Mouse (Mus musculus) thymus, adult 2 months (tissue): ENCODE results near the gene Lrrc51. TPM values are rescaled to one million over a fixed set of nuclear protein-coding genes. Genes with fewer than 3 reads are reported as not detected.

ENCODE experiments used
- DNase-seq: peaks from one replicate; pipeline ENCODE4 v3.0.0; 2021
- H3K27ac ChIP-seq: fragments of 200-500 bp; 2 replicates; pipeline ENCODE4 v1.5.1; 2012; ENCODE audit warnings: low read length, control low read depth; ENCODE audit not compliant: control insufficient read depth, insufficient read depth
- H3K27me3 ChIP-seq: fragments of 200-500 bp; 2 replicates; pipeline ENCODE4 v1.6.1; 2012; ENCODE audit warnings: mild to moderate bottlenecking, low read length, moderate library complexity, mixed read lengths; ENCODE audit not compliant: control insufficient read depth, insufficient read depth
- H3K36me3 ChIP-seq: fragments of 200-500 bp; 2 replicates; pipeline ENCODE4 v1.6.1; 2012; ENCODE audit warnings: mild to moderate bottlenecking, low read length, moderate library complexity; ENCODE audit not compliant: control insufficient read depth, insufficient read depth
- H3K4me1 ChIP-seq: fragments of 200-500 bp; replicated peaks from 2 replicates; pipeline ENCODE4 v1.6.1; 2012; ENCODE audit warnings: low read length; ENCODE audit not compliant: control insufficient read depth, insufficient read depth
- H3K4me3 ChIP-seq: fragments of 200-500 bp; 2 replicates; pipeline ENCODE4 v1.5.1; 2012; ENCODE audit warnings: mild to moderate bottlenecking, low read length, control low read depth, moderate library complexity; ENCODE audit not compliant: control insufficient read depth, insufficient read depth
- CTCF ChIP-seq: fragments of 200-500 bp; IDR thresholded peaks from 2 replicates; pipeline ENCODE4 v1.5.1; 2012; ENCODE audit warnings: mild to moderate bottlenecking, control low read depth, low read length, moderate library complexity, borderline replicate concordance; ENCODE audit not compliant: control insufficient read depth, poor library complexity, insufficient read depth; ENCODE audit errors: extremely low read depth
- POLR2A ChIP-seq: fragments of 200-500 bp; IDR thresholded peaks from 2 replicates; pipeline ENCODE4 v1.6.1; 2012; ENCODE audit warnings: mild to moderate bottlenecking, low read length, control low read depth, moderate library complexity; ENCODE audit not compliant: control insufficient read depth, poor library complexity, insufficient read depth; ENCODE audit errors: extremely low read depth
- WGBS: fragments of 180-500 bp; shearing (Covaris S2); methylation state at CpG from one replicate; pipeline ENCODE4 v1.1.7; 2018; 5-methylcytosine and 5-hydroxymethylcytosine counted together
- polyA plus RNA-seq: library from polyadenylated mRNA; depleted of rRNA; stranded (reverse); fragments of >200 nt; gene quantifications from 2 replicates; pipeline ENCODE4 v1.2.3, GENCODE M21; 2012

Gene Lrrc51
- polyA plus RNA-seq, 1 experiment = 6.2 TPM

DNA sequence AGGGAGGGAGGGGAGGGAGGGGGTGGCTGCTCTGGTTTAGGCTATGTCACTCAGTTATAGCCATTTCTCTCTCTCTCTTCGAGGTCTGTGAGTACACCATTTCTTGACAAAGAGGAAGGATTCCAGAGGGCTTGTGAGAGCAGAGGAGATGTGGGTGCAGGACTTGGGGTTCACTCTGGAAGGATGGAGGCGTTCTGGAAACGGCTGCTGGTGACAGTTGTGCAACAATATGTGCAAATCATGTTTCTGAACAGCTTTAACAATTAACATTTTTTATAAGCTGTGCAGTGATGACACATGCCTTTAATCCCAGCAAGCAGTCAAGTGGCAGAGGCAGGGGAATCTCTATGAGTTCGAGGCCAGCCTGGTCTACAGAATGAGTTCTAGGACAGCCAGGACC lies 52.8 kb downstream of the Lrrc51 start:
- no peak overlapping the region for H3K4me3 ChIP-seq
- H3K36me3 ChIP-seq = no peaks in the 10 kb centered on the region
- WGBS = 76% methylated on average over 4 of the region's 4 CpGs
- H3K27me3 ChIP-seq = no peaks in the 10 kb centered on the region
- no peaks in the 10 kb centered on the region for H3K4me1 ChIP-seq
- no peak for DNase-seq
- TF ChIP-seq POLR2A = no peak
- TF ChIP-seq CTCF = no peak
- no peak overlapping the region for H3K27ac ChIP-seq

DNA sequence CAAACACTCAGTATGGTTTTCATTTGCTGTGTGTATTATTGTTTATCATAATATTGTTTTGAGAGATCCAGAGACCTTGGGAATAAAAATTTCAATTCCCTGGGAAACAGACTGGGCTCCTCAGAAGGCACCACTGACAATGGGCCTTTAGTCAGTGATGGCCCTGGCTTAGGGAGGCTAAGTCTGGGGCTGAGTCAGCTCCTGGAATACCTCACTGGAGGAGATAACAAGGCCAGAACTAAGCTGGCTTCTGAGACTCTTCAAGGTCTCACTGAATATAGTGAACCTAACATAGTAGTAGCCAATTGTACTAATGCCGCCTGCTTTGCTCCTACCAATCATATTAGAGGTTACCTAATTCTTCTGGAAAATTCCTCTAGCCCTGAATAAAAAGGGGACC lies 57.7 kb downstream of the Lrrc51 start:
- Histone ChIP-seq H3K36me3 (no peaks in the 10 kb centered on the region), H3K27ac (no peak overlapping the region), H3K4me3 (no peak overlapping the region), H3K27me3 (no peaks in the 10 kb centered on the region), H3K4me1 (no peaks in the 10 kb centered on the region)
- WGBS = 94% methylated on average over 1 of the region's 1 CpGs
- no peak for TF ChIP-seq POLR2A
- TF ChIP-seq CTCF = no peak
- no peak for DNase-seq

GRCm38 (mm10) chr7:101871296-101871695 lies 62.4 kb downstream of the Lrrc51 start:
- Histone ChIP-seq H3K36me3 (no peaks in the 10 kb centered on the region), H3K4me3 (no peak overlapping the region), H3K27ac (no peak overlapping the region), H3K4me1 (no peaks in the 10 kb centered on the region), H3K27me3 (no peaks in the 10 kb centered on the region)
- TF ChIP-seq CTCF = no peak
- no peak for TF ChIP-seq POLR2A
- no peak for DNase-seq
- WGBS = 87% methylated on average over 3 of the region's 3 CpGs

DNA sequence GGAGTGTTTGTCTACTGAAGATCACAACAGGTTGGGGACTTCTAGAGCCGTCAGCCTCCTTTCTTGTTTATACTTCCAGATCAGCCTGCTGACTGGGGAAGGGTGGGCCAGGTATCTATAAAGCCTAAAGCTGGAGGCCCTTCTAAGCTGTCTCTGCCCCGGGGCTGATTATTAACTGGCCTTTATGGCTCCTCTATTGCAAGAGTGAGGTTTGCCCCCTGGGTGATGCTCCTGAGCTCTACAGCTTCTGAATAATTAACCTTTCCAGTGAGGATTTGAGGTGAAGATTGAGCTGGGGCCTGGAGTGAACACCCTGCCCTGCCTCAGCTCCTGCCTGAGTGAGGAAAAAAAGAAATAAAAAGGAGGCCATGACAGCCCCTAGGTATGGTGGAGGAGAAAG lies 63.1 kb downstream of the Lrrc51 start, which contains the start of gene Folr1:
Gene Folr1 (minus strand): TSS at position 160 of the 400 bp plus-strand sequence.
- Histone ChIP-seq H3K27ac (no peak within 1 kb of the TSS), H3K27me3 (no peaks in the 10 kb centered on the region), H3K4me1 (no peaks in the 10 kb centered on the region), H3K36me3 (no peaks in the 10 kb centered on the region), H3K4me3 (no peak within 1 kb of the TSS)
- no peak for DNase-seq
- WGBS = 90% methylated on average over 2 of the region's 2 CpGs
- no peak for TF ChIP-seq CTCF
- TF ChIP-seq POLR2A = no peak

- TF ChIP-seq POLR2A = no peak
- WGBS = 96% methylated on average over 7 of the region's 7 CpGs
- no peaks in the 10 kb centered on the region for H3K36me3 ChIP-seq
- no peak overlapping the region for H3K27ac ChIP-seq
- no peak overlapping the region for H3K4me3 ChIP-seq
- no peaks in the 10 kb centered on the region for H3K4me1 ChIP-seq
- no peak for DNase-seq
- H3K27me3 ChIP-seq = no peaks in the 10 kb centered on the region
Observed at GRCm38 (mm10) chr7:101869163-101869500, 64.6 kb downstream of the Lrrc51 start.

DNA sequence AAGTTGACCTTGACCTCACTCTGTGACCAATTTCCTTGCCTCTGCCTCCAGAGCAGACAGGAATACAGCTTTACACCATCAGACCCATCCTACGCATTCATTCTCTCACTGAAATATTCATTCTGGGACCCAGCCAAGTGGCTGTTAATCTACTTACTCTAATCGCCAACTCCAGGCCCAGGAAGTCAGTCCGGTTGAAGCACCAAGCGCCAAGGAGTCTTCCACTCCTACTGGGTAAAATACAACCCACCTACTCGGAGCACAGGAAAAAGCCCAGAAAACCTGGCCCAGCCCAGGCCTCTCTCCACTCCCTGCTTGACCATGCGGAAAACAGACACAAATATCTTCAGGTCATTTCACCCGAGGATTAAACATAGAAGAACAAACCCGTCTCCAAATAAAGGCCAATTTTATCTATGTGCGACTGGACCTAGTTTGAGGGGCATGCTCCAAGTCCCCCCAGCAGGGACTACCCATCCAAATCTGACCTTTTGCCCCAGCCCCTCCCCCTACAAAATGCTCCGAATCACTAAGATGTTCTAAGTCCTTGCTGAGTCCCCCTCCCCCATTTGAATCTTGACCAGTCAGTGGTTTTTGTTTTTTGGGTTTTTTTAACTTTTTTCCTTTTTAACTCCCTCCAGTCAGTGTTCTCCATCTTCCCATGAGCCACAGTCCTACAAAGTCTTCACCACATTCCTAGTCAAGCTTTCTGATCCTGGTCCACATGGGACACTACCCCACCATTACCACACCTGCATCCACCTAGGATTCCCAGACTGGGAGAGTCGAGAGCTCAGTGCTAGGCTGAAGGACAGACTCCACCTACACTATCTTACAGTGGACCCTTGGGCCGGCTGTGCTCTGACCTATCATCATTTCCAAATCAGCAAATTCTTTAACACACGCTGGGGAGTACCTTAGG lies 65.2 kb downstream of the Lrrc51 start:
- no peaks in the 10 kb centered on the region for H3K4me1 ChIP-seq
- DNase-seq = no peak

More for the DNA sequence above, 65.2 kb downstream of the Lrrc51 start:
- H3K27me3 ChIP-seq = no peaks in the 10 kb centered on the region
- no peaks in the 10 kb centered on the region for H3K36me3 ChIP-seq
- no peak overlapping the region for H3K4me3 ChIP-seq
- 94% methylated on average over 13 of the region's 13 CpGs for WGBS
- TF ChIP-seq CTCF (no peak), POLR2A (no peak)
- no peak overlapping the region for H3K27ac ChIP-seq
